Mouse (Mus musculus): ENCODE data around the gene Sntb2.
A peak's percentile ranks its signal among the peaks of the same experiment; 100 is the strongest.
"Not testable (repeated sequence)": the region's sequence is repeated elsewhere in the genome, so short reads cannot be mapped to it uniquely, and the experiment has no call there.

Gene Sntb2

DNA sequence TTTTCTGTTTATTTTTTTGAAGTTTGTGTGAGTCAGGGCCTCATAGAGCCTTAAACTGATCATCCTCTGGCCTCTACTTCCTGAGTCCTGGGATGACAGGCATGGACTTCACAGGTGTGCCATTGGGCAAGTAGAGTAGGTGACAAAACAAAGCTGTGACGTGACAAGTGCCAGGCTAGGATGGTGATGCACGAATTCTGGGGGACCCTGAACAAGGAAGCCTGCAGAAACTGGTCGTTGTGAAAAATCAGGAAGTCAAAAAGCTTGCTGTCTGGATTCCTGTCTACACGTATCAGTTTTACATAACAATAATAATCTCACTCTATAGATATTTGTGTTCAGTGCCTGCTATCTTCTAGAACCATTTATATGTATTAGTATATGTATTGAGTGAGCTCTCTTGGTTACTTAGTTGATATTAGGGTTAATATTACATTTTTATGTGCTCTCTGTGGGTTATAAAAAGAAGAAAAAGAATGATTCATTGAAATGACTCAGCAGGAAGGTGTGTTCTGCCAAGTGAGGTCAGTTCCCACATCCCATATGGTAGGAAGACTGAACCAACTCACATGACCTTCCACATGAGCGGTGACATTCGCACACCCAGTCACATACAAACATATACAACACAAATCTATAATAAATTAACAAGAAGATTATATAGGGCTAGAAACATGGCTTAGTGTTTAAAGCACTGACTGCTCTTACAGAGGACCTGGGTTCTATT, 37.2 kb downstream of the Sntb2 start:
- no peak for DNase-seq

DNA sequence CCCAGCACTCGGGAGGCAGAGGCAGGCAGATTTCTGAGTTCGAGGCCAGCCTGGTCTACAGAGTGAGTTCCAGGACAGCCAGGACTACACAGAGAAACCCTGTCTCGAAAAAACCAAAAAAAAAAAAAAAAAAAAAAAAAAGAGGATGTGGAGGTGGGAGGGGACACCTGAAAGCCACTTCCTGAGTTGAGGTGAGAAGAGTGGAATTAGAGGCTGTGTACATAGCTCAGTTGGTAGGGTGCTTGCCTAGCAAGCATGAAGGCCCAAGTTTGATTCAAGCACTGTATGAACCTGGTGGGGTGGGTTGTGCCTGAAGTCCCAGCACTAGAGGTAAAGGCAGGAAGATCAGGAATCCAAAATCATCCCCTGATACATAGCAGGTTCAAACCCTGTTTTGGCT, 38.0 kb downstream of the Sntb2 start:
- not testable (repeated sequence) for DNase-seq

GRCm38 (mm10) chr8:106974754-106975153, 39.2 kb downstream of the Sntb2 start:
- no peak for DNase-seq

DNA sequence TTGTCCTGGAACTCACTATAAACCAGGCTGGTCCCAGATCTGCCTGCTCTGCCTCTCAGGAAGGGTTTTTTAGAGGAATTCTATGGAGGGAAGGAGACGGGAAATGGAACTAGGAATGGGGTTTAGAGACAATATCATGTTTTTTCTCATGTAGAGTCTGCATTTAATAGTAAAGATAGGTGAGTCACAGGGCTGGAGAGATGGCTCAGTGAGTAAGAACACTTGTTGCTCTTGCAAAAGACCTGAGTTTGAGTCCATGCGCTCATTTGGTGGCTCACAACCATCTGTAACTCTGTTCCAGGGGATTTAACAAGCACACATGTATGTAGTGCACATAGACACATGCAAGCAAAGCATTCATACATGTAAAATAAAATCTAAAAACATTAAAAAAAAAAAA, 40.2 kb downstream of the Sntb2 start:
- DNase-seq = no peak

- peak in 1 of 2 experiments; percentile 32 for DNase-seq
Measured at GRCm38 (mm10) chr8:106976436-106976835, 40.9 kb downstream of the Sntb2 start.

GRCm38 (mm10) chr8:106978755-106979251, 43.3 kb downstream of the Sntb2 start:
- DNase-seq = peak; percentile 50 to 62

GRCm38 (mm10) chr8:106985404-106985821, 49.9 kb downstream of the Sntb2 start:
- no peak for DNase-seq

DNA sequence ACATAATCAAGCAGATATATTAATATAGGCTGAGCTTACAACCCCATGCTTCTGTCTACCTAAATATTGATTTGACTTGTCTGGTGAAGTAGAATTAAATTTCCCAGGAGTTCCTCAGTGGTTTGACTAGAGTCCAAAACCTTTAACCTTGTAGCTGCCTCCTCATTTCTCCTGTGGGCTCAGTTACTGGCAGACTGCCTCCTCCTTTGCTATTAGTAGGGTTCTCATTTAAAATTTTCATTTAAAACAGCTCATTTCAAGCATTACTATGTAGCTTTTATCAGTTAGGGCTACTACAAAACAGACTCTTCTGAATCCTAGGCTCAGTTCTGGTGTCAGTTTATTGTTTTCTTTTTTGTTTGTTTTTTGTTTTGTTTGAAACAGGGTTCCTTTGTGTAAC, 50.4 kb downstream of the Sntb2 start:
- no peak for DNase-seq

GRCm38 (mm10) chr8:106987557-106987956, 52.0 kb downstream of the Sntb2 start:
- no peak for DNase-seq

- no peak for DNase-seq
Measured at GRCm38 (mm10) chr8:106991393-106991792, 55.8 kb downstream of the Sntb2 start.

GRCm38 (mm10) chr8:106996339-106996738, 60.8 kb downstream of the Sntb2 start:
- DNase-seq = not testable (repeated sequence)

- no peak for DNase-seq
Measured at GRCm38 (mm10) chr8:106997416-106997815, 61.9 kb downstream of the Sntb2 start.

- DNase-seq = no peak
Measured at GRCm38 (mm10) chr8:106999068-106999467, 63.5 kb downstream of the Sntb2 start.

DNA sequence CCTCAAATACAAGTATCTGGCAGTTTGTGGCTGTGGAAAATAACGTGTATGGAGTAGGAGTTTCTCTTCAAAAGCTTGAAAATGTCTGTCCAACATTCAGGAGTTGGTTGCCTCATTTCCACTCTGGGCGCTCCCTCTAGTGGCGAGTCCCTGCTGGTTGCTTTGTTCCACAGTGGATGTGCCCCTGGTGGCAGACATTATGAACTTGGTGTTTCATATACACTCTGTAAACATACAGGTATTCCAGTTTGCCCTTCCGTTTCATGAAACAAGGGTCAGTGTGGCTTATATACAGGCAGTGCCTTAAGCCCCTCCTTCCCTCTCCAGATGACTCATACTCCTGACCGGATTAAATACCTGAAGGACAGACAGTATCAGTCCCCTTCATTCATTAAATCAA, 67.0 kb downstream of the Sntb2 start:
- peak; percentile 76 to 91 for DNase-seq

DNA sequence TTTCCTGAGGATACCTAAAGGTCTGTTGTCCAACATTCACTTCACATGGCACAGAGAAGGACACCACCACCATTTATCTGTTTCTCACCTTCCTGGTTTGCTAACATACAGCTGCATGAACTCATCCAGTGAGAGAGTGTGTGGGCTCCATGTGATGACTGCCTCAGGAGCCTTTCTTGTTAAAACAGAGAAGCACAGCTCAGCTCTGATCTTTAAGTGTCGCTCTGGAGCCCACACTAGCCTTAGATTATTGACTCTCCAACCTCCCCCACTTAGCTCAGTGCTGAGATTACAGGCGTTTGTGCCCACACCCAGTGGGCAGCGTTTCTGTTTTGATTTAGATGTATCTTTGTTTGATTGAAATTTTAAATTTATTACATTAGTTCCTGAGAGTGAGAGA, 72.2 kb downstream of the Sntb2 start:
- no peak for DNase-seq

GRCm38 (mm10) chr8:107012666-107013065, 77.1 kb downstream of the Sntb2 start:
- no peak for DNase-seq

DNA sequence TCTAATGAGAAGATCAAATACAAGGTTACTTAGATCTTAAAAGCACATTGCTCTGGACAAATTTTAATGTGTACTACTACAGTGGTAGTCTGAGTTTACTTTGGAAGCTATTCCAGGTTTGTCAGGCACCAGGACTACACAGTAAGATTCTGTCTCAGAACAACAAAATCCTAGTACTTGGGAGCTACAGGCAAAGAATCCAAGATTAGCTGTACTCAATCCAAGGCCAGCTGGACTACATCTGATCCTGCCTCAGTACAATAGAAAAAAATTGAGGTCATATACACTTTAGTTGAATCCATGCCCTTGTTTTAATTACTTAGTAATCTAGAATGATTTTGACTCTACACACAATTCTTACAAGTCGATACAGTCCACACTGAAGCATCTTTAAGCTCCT, 79.4 kb downstream of the Sntb2 start:
- no peak for DNase-seq

DNA sequence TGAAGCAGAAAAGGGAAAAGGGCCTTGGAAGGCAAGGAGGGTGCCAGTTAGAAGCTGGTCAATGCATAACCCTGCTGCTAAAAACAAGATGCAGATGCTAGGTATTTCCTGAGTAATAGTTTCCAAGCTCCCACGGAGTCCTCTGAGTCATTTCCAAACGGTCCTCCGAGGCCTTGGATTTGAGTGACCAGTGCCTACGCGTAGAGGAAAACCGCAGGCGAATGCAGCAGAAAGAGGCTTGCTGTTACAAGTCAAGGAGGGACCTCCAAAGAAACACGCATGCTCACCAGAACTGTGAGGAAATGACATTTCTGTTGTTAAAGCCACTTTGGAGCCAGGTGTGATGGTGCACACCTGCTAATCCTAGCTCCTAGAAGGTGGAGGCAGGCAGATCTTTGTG, 87.9 kb downstream of the Sntb2 start:
- DNase-seq = no peak

- no peak for DNase-seq
Measured at GRCm38 (mm10) chr8:107029310-107029709, 93.8 kb downstream of the Sntb2 start.

DNA sequence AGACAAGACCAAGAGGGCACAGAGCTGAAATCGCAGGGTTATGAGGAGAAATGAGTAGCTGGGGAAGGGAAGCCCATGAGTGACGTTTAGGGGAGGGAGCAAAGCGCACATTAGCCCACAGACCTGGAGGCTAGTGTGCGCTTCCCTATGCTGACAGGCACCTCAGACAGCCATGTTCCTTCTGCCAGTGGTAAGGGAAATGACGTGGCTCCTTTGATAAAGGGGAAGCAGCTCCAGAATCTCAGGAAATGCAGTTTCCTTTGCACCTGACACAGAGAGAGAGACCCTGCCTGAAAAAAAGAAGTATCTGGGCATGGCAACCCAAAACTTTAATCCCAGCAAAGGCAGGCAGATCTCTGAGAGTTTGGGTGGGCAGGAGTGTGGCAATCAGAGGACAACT, 94.5 kb downstream of the Sntb2 start:
- no peak for DNase-seq

DNA sequence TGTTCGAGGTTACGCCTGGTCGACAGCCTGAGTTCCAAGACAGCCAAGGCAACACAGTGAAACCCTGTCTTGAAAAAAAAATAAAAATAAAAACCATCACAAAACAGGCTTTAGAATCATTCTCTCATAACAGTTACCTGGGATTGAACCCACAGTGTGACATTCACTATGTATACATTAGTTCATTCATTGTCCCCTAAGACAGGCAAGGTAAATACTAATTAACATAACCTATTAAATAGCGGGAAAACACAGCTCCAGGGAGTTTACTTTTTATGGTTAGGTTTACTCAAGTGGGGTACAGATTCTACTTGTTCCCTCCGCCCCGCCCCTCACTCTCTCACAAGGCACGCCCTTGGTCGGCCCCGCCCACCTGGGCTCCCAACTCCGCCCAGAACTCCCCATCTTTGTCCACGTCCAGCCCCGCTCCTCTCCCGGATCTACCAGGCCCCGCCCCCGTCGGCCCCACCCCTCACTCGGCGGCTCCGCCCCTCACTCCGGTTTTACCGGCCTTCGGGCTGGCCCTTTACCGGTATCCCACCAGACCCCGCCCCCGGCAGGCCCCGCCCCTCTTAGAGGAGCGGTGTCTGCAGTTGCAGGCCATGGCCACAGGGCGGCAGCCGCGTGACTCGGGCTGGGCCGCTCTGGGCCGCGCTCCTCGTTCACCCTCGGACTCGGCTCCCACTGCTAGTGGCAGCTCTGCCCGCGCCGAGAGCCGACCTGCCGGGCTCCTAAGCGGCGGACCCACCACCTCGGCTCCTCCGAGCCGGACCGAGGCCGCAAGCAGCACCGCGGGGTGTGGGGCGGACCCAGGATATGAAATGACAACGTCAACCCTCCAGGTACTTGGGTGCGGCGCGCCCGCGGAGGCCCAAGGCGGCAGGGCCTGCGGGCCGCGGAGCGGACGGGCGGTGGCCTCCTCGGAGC, 95.4 kb downstream of the Sntb2 start, which contains the start of gene Vps4a:
Gene Vps4a, plus strand, starts transcription at position 573 of the 927 bp plus-strand sequence.
- peak; percentile 97 to 99 for DNase-seq

DNA sequence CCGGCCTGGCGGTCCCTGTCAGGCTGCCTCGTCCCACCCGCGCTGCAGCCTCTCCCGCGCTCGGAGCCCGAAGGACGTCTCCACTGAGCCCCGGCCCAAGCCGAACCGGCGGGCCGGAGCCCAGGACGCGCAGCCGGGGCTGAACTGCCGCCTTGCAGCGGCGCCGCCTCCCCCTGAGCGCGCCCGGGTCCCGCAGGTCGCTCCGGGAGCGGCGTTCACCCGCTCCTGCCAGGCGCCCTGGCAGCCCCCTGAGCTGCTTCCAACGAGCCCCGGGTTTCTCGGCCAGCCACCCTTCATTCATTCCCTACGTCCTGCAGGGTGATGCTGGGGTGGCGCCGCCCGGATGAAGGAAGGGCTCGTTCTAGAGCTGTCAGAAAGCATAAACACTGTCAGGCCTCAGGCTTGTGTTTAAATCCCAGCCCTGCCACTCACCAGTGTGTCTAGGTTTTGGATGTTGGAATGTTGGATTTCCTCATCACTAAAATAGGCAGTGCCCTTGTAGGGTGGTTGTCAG, 96.1 kb downstream of the Sntb2 start:
- no peak for DNase-seq

- DNase-seq = not testable (repeated sequence)
Measured at GRCm38 (mm10) chr8:107033609-107034008, 98.1 kb downstream of the Sntb2 start.
